Mouse (Mus musculus): ENCODE measurements around the gene Kcnj9. TPM values are rescaled to one million over a fixed set of nuclear protein-coding genes. Genes with fewer than 3 reads are reported as not detected.

Gene Kcnj9
- polyA plus RNA-seq, 1 experiment, result 0.01 TPM

Other genes starting within 250 kb of the Kcnj9 start
- 144 TPM for gene Copa, start 246.8 kb downstream of the Kcnj9 start, polyA plus RNA-seq (2012; fragmentation: generic; extraction: Trizol)
- 49.7 TPM for gene Ncstn, start 246.5 kb downstream of the Kcnj9 start, polyA plus RNA-seq (2012; fragmentation: generic; extraction: Trizol)
- 184 TPM for gene Pex19, start 202.6 kb downstream of the Kcnj9 start, polyA plus RNA-seq (2012; fragmentation: generic; extraction: Trizol)
- 80.0 TPM for gene Dcaf8, start 181.2 kb downstream of the Kcnj9 start, polyA plus RNA-seq (2012; fragmentation: generic; extraction: Trizol)
- gene Pea15a, start 122.5 kb downstream of the Kcnj9 start, polyA plus RNA-seq (2012; fragmentation: generic; extraction: Trizol), result 120 TPM
- 73.1 TPM for gene Casq1, start 109.5 kb downstream of the Kcnj9 start, polyA plus RNA-seq (2012; fragmentation: generic; extraction: Trizol)
- 0.06 TPM for gene Atp1a4, start 70.9 kb downstream of the Kcnj9 start, polyA plus RNA-seq (2012; fragmentation: generic; extraction: Trizol)
- 79.7 TPM for gene Igsf8, start 67.7 kb downstream of the Kcnj9 start, polyA plus RNA-seq (2012; fragmentation: generic; extraction: Trizol)
- gene Atp1a2, start 31.3 kb downstream of the Kcnj9 start, polyA plus RNA-seq (2012; fragmentation: generic; extraction: Trizol), result 92.9 TPM
- not detected for gene Kcnj10, start 11.9 kb upstream of the Kcnj9 start, polyA plus RNA-seq (2012; fragmentation: generic; extraction: Trizol)
- 2.7 TPM for gene Pigm, start 47.2 kb upstream of the Kcnj9 start, polyA plus RNA-seq (2012; fragmentation: generic; extraction: Trizol)
- gene Slamf9, start 146.0 kb upstream of the Kcnj9 start, polyA plus RNA-seq (2012; fragmentation: generic; extraction: Trizol), result 4.7 TPM
- 0.77 TPM for gene Igsf9, start 152.5 kb upstream of the Kcnj9 start, polyA plus RNA-seq (2012; fragmentation: generic; extraction: Trizol)
- gene Tagln2, start 170.7 kb upstream of the Kcnj9 start, polyA plus RNA-seq (2012; fragmentation: generic; extraction: Trizol), result 393 TPM
- gene Cfap45, start 191.5 kb upstream of the Kcnj9 start, polyA plus RNA-seq (2012; fragmentation: generic; extraction: Trizol), result not detected
- gene Vsig8, start 226.6 kb upstream of the Kcnj9 start, polyA plus RNA-seq (2012; fragmentation: generic; extraction: Trizol), result not detected

All from myocyte (in vitro differentiated cells).